Mouse (Mus musculus) MEL (cell line): ENCODE data around the gene Pelo. TPM values are rescaled to one million over a fixed set of nuclear protein-coding genes. Genes with fewer than 3 reads are reported as not detected.

Source experiments
- DNase-seq: peaks from one replicate; pipeline ENCODE4 v3.0.0; 2011; ENCODE audit warnings: low read depth, low spot score
- H3K27ac ChIP-seq: 2 replicates; pipeline ENCODE4 v1.5.1; 2012; ENCODE audit warnings: low read depth, mild to moderate bottlenecking, control low read depth, low read length, moderate library complexity; ENCODE audit not compliant: control insufficient read depth
- H3K27me3 ChIP-seq, 2 experiments: fragments of 150-350 bp in 1 of 2; sonication (generic) in 1 of 2; 2 replicates each; pipeline ENCODE4 v1.6.1; 2012; ENCODE audit warnings: low read length in 2 of 2, mild to moderate bottlenecking in 2 of 2, improper control_type of control experiment in 1 of 2, moderate library complexity in 1 of 2; ENCODE audit not compliant: insufficient read depth in 2 of 2, control insufficient read depth in 1 of 2
- H3K36me3 ChIP-seq, 2 experiments: 2 replicates each; pipeline ENCODE4 v1.6.1; 2012 to 2014; ENCODE audit warnings: low read length in 2 of 2, improper control_type of control experiment in 1 of 2, inconsistent platforms in 1 of 2, mild to moderate bottlenecking in 1 of 2; ENCODE audit not compliant: insufficient read depth in 2 of 2, control insufficient read depth in 1 of 2
- H3K4me1 ChIP-seq, 2 experiments: fragments of 150-350 bp in 1 of 2; sonication (generic) in 1 of 2; 2 replicates each; pipeline ENCODE4 v1.6.1; 2012; ENCODE audit warnings: low read length in 2 of 2, improper control_type of control experiment in 1 of 2, mild to moderate bottlenecking in 1 of 2; ENCODE audit not compliant: insufficient read depth in 2 of 2, control insufficient read depth in 1 of 2
- H3K4me3 ChIP-seq, 2 experiments: fragments of 150-350 bp in 1 of 2; sonication (generic) in 1 of 2; 2 replicates each; pipeline ENCODE4 v1.5.1; 2012; ENCODE audit warnings: low read depth in 2 of 2, low read length in 2 of 2, mild to moderate bottlenecking in 2 of 2, moderate library complexity in 2 of 2, control low read depth in 1 of 2, improper control_type of control experiment in 1 of 2; ENCODE audit not compliant: control insufficient read depth in 1 of 2, insufficient read depth in 1 of 2
- H3K79me2 ChIP-seq: 2 replicates; pipeline ENCODE4 v1.6.1; 2012; ENCODE audit warnings: mild to moderate bottlenecking, low read length, moderate library complexity; ENCODE audit not compliant: control insufficient read depth, poor library complexity, insufficient read depth
- H3K9ac ChIP-seq: 2 replicates; pipeline ENCODE4 v1.6.1; 2012; ENCODE audit warnings: low read depth, mild to moderate bottlenecking, control low read depth, low read length, moderate library complexity; ENCODE audit not compliant: control insufficient read depth, poor library complexity, severe bottlenecking
- H3K9me3 ChIP-seq: fragments of 150-350 bp; sonication (generic); replicated peaks from 2 replicates; pipeline ENCODE4 v1.6.1; 2012; ENCODE audit warnings: mild to moderate bottlenecking, low read length, improper control_type of control experiment, moderate library complexity; ENCODE audit not compliant: insufficient read depth
- CHD1 ChIP-seq: IDR thresholded peaks from 2 replicates; pipeline ENCODE4 v1.6.1; 2012; ENCODE audit warnings: low read depth, mild to moderate bottlenecking, inconsistent platforms, low read length, improper control_type of control experiment
- ELF1 ChIP-seq: IDR thresholded peaks from 2 replicates; pipeline ENCODE4 v1.6.1; 2014; ENCODE audit warnings: low read depth, mild to moderate bottlenecking, inconsistent platforms, low read length, improper control_type of control experiment, moderate library complexity
- HCFC1 ChIP-seq: IDR thresholded peaks from 2 replicates; pipeline ENCODE4 v1.6.1; 2012; ENCODE audit warnings: low read depth, mild to moderate bottlenecking, inconsistent platforms, low read length, improper control_type of control experiment, moderate library complexity
- KAT2A ChIP-seq: conservative IDR thresholded peaks from 2 replicates; pipeline ENCODE4 v1.6.1; 2012; ENCODE audit warnings: low read depth, low read length, improper control_type of control experiment, inconsistent platforms
- MAX ChIP-seq: IDR thresholded peaks from 2 replicates; pipeline ENCODE4 v1.6.1; 2011; ENCODE audit warnings: low read length, improper control_type of control experiment
- MAZ ChIP-seq: IDR thresholded peaks from 2 replicates; pipeline ENCODE4 v1.6.1; 2012; ENCODE audit warnings: low read depth, mild to moderate bottlenecking, inconsistent platforms, low read length, improper control_type of control experiment
- MYB ChIP-seq: IDR thresholded peaks from 2 replicates; pipeline ENCODE4 v1.6.1; 2011; ENCODE audit warnings: mild to moderate bottlenecking, low read depth, low read length, improper control_type of control experiment
- RAD21 ChIP-seq: IDR thresholded peaks from 2 replicates; pipeline ENCODE4 v1.6.1; 2011; ENCODE audit warnings: mild to moderate bottlenecking, low read depth, low read length, improper control_type of control experiment
- RCOR1 ChIP-seq: IDR thresholded peaks from 2 replicates; pipeline ENCODE4 v1.6.1; 2012; ENCODE audit warnings: low read depth, mild to moderate bottlenecking, inconsistent platforms, low read length, improper control_type of control experiment
- UBTF ChIP-seq: IDR thresholded peaks from 2 replicates; pipeline ENCODE4 v1.6.1; 2012; ENCODE audit warnings: low read depth, mild to moderate bottlenecking, inconsistent platforms, low read length, improper control_type of control experiment, moderate library complexity, borderline replicate concordance; ENCODE audit not compliant: insufficient read depth
- polyA plus RNA-seq, 2 experiments: library from polyadenylated mRNA; stranded (reverse) in 1 of 2; unstranded in 1 of 2; fragments of >175 nt in 1 of 2; fragments of >200 nt in 1 of 2; gene quantifications; 2 replicates each; pipeline versions ENCODE4 v1.2.1 to v1.2.4; 2012; ENCODE audit warnings: low replicate concordance in 2 of 2, low read depth in 1 of 2; ENCODE audit not compliant: insufficient read length in 2 of 2, insufficient read depth in 1 of 2, missing spikeins in 1 of 2
- total RNA-seq: library from RNA; depleted of rRNA; stranded (reverse); fragments of 300-350 nt; gene quantifications from 2 replicates; pipeline ENCODE4 v1.2.3, GENCODE M21; 2012

Pelo gene
- total and polyA plus RNA-seq, 3 experiments, result 32.6 to 39.7 TPM; not detected in 1

DNA sequence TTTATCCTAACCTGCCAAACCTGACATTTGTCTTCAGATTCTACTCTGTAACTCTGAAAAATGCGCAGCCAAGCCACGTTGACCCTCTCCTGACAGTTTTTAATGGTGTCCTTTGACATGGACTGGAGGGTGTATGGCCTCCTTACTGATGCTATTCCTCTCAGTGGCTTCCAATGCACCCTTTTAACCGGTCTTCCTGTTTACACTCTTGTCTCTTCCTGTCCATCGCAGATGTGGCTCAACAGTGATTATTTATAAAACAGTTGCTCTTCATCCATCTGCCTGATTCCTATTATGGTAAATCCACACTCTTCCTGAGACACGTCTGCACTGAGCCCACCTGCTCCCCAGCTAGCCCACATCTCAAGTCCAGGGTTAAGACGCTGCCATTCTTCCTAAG lies 4.0 kb downstream of the Pelo start:
- Histone ChIP-seq H3K9me3 (no peaks in the 10 kb centered on the region), H3K79me2 (peaks cover 20% of the 10 kb centered on the region), H3K36me3 (peaks cover 7 to 13% of the 10 kb centered on the region in 2 experiments; a peak in 3 of 4 replicates), H3K9ac (no peak overlapping the region), H3K27ac (no peak overlapping the region), H3K27me3 (no peaks in the 10 kb centered on the region), H3K4me1 (peaks cover 4 to 6% of the 10 kb centered on the region in 2 experiments; a peak in 2 of 4 replicates), H3K4me3 (no peak overlapping the region)
- no peak for DNase-seq
- TF ChIP-seq KAT2A (no peak), MAX (no peak), CHD1 (no peak), ELF1 (no peak), UBTF (no peak), RCOR1 (no peak), MAZ (no peak)

DNA sequence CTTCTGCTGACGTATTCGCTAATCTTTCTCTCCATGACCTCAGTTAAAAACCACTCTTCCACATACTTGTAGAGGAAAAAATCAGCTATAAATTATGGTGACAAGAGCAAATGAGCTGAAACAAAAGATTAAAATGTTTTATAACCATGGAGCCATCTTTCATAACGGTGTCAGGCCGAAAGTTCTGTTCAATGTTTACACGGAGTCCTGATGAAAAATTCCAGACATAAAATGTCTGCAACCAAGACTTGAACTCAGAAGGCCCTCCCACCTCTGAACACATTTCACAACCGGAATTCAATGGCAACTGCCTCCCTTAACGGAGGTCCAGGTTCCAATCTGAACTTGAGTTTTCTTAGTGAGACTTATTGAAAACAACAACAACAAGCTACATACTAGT lies 7.6 kb downstream of the Pelo start:
- TF ChIP-seq MYB, result no peak
- H3K27ac ChIP-seq, result no peak overlapping the region
- DNase-seq, result no peak

DNA sequence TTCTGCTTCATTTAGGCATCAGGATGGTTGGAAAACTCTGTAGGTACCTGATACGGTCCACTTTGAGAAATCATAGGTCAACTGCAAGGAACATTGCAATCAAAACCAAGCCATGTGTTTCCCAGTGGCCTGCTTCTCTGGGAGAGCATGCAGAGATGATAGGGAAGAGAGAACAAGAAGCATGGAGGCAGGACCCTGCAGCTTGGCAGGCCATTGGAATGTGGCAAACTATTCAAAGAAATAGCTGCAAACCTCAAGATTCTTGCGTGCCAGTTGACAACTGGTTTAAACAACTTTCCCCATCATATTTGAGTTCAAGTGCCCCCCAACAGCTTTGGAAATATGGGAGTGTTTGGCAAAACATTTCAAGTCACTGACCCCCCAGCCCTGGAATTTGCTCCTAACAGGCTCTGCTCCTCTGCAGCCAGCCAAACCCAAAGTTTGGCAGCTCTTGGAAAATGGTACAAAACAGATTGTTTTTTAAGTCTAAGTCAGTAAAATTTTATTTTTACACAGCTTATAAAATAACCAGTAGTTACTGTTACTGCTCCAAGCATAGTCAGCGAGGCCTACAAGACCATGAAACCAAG lies 9.9 kb downstream of the Pelo start:
- no peak overlapping the region for H3K4me3 ChIP-seq
- no peak overlapping the region for H3K27ac ChIP-seq
- TF ChIP-seq RAD21 (no peak), ELF1 (no peak), HCFC1 (no peak)

More for the DNA sequence above, 7.6 kb downstream of the Pelo start:
- no peaks in the 10 kb centered on the region for H3K9me3 ChIP-seq
- peaks cover under 1% of the 10 kb centered on the region in 2 experiments; a peak in 2 of 4 replicates for H3K36me3 ChIP-seq
- no peak overlapping the region for H3K4me3 ChIP-seq
- no peak overlapping the region for H3K9ac ChIP-seq
- no peaks in the 10 kb centered on the region for H3K79me2 ChIP-seq
- H3K4me1 ChIP-seq, result no peaks in the 10 kb centered on the region
- no peaks in the 10 kb centered on the region for H3K27me3 ChIP-seq

More for the DNA sequence above, 9.9 kb downstream of the Pelo start:
- H3K9me3 ChIP-seq, result no peaks in the 10 kb centered on the region
- H3K9ac ChIP-seq, result no peak overlapping the region
- no peaks in the 10 kb centered on the region for H3K4me1 ChIP-seq
- no peaks in the 10 kb centered on the region for H3K79me2 ChIP-seq
- H3K36me3 ChIP-seq, result no peaks in the 10 kb centered on the region
- no peak for DNase-seq
- no peaks in the 10 kb centered on the region for H3K27me3 ChIP-seq
